Mouse (Mus musculus) limb, embryonic 11.5 days (tissue): ENCODE results near the gene Atrip. TPM values are rescaled to one million over a fixed set of nuclear protein-coding genes. Genes with fewer than 3 reads are reported as not detected.

Experiments
- ATAC-seq: fragments of 200-750 bp; cut with Nextera tagmentation; 2 replicates; pipeline ENCODE4 v1.8.0; 2017; ENCODE audit warnings: low read depth; ENCODE audit not compliant: insufficient number of reproducible peaks, low FRiP score, low TSS enrichment
- DNase-seq: peaks from one replicate; pipeline ENCODE4 v3.0.0-alpha.2; 2015; ENCODE audit warnings: low spot score
- H3K27ac ChIP-seq: fragments of 300-500 bp; sonication (generic); replicated peaks from 2 replicates; pipeline ENCODE4 v1.5.1; 2014; ENCODE audit warnings: low read depth, mild to moderate bottlenecking, low read length
- H3K27me3 ChIP-seq: fragments of 300-500 bp; sonication (generic); 2 replicates; pipeline ENCODE4 v1.6.1; 2014; ENCODE audit warnings: mild to moderate bottlenecking, low read length, mixed read lengths; ENCODE audit not compliant: control insufficient read depth, insufficient read depth
- H3K36me3 ChIP-seq: fragments of 300-500 bp; sonication (generic); 2 replicates; pipeline ENCODE4 v1.6.1; 2014; ENCODE audit warnings: mild to moderate bottlenecking, low read length, moderate library complexity, mixed read lengths; ENCODE audit not compliant: control insufficient read depth, insufficient read depth
- H3K4me1 ChIP-seq: fragments of 300-500 bp; sonication (generic); 2 replicates; pipeline ENCODE4 v1.6.1; 2014; ENCODE audit warnings: low read length, mixed read lengths; ENCODE audit not compliant: control insufficient read depth, insufficient read depth
- H3K4me2 ChIP-seq: fragments of 300-500 bp; sonication (generic); 2 replicates; pipeline ENCODE4 v1.6.1; 2014; ENCODE audit warnings: low read depth, mild to moderate bottlenecking, moderate library complexity; ENCODE audit not compliant: severe bottlenecking
- H3K4me3 ChIP-seq: fragments of 300-500 bp; sonication (generic); 2 replicates; pipeline ENCODE4 v1.5.1; 2014; ENCODE audit warnings: low read depth, low read length
- H3K9ac ChIP-seq: fragments of 300-500 bp; sonication (generic); 2 replicates; pipeline ENCODE4 v1.6.1; 2014; ENCODE audit warnings: mild to moderate bottlenecking, low read length
- H3K9me3 ChIP-seq: fragments of 300-500 bp; sonication (generic); 2 replicates; pipeline ENCODE4 v1.6.1; 2016; ENCODE audit warnings: low read length; ENCODE audit not compliant: control insufficient read depth
- WGBS: fragments of 180-500 bp; shearing (Covaris S2); extraction: QIAGEN DNeasy Blood & Tissue Kit; methylation state at CpG from one replicate; pipeline ENCODE4 v1.1.7; 2014; 5-methylcytosine and 5-hydroxymethylcytosine counted together
- polyA plus RNA-seq: library from polyadenylated mRNA; unstranded; fragments of >200 nt; fragmentation: Nextera tagmentation; extraction: Ambion mirVana; gene quantifications from 2 replicates; pipeline ENCODE4 v1.2.1, GENCODE M21; 2014

Atrip gene
- polyA plus RNA-seq, 1 experiment from 2014 or later, result 28.4 TPM

- Histone ChIP-seq H3K9me3 (no peaks in the 10 kb centered on the region), H3K4me3 (no peak overlapping the region), H3K27ac (no peak overlapping the region), H3K4me2 (no peak overlapping the region), H3K4me1 (no peaks in the 10 kb centered on the region), H3K27me3 (no peaks in the 10 kb centered on the region), H3K9ac (no peak overlapping the region), H3K36me3 (no peaks in the 10 kb centered on the region)
- DNase-seq (no peak), ATAC-seq (no peak)
- 79% methylated on average over 8 of the region's 8 CpGs for WGBS
Observed at GRCm38 (mm10) chr9:109031686-109032085, 42.2 kb downstream of the Atrip start.

GRCm38 (mm10) chr9:109031001-109031400, 42.9 kb downstream of the Atrip start:
- Histone ChIP-seq H3K27me3 (no peaks in the 10 kb centered on the region), H3K9me3 (no peaks in the 10 kb centered on the region), H3K4me2 (no peak overlapping the region), H3K27ac (no peak overlapping the region), H3K9ac (no peak overlapping the region), H3K4me1 (no peaks in the 10 kb centered on the region), H3K36me3 (no peaks in the 10 kb centered on the region), H3K4me3 (no peak overlapping the region)
- ATAC-seq, result no peak
- no peak for DNase-seq
- WGBS, result 87% methylated on average over 7 of the region's 7 CpGs

GRCm38 (mm10) chr9:109030312-109030711, 43.6 kb downstream of the Atrip start:
- H3K27ac ChIP-seq, result no peak overlapping the region
- no peaks in the 10 kb centered on the region for H3K27me3 ChIP-seq
- no peak for DNase-seq
- no peaks in the 10 kb centered on the region for H3K36me3 ChIP-seq
- H3K4me2 ChIP-seq, result no peak overlapping the region
- H3K4me1 ChIP-seq, result no peaks in the 10 kb centered on the region
- no peak for ATAC-seq
- H3K4me3 ChIP-seq, result no peak overlapping the region
- no peaks in the 10 kb centered on the region for H3K9me3 ChIP-seq
- WGBS, result 75% methylated on average over 3 of the region's 3 CpGs
- H3K9ac ChIP-seq, result no peak overlapping the region

GRCm38 (mm10) chr9:109028919-109029318, 45.0 kb downstream of the Atrip start:
- no peak for DNase-seq
- H3K36me3 ChIP-seq, result no peaks in the 10 kb centered on the region
- WGBS, result 79% methylated on average over 5 of the region's 5 CpGs
- no peaks in the 10 kb centered on the region for H3K4me1 ChIP-seq
- H3K9ac ChIP-seq, result no peak overlapping the region
- no peak for ATAC-seq
- H3K4me2 ChIP-seq, result no peak overlapping the region
- no peaks in the 10 kb centered on the region for H3K9me3 ChIP-seq
- H3K27me3 ChIP-seq, result no peaks in the 10 kb centered on the region
- H3K4me3 ChIP-seq, result no peak overlapping the region
- no peak overlapping the region for H3K27ac ChIP-seq

GRCm38 (mm10) chr9:109028421-109028820, 45.5 kb downstream of the Atrip start:
- 79% methylated on average over 3 of the region's 3 CpGs for WGBS
- no peaks in the 10 kb centered on the region for H3K27me3 ChIP-seq

GRCm38 (mm10) chr9:109027521-109027920, 46.4 kb downstream of the Atrip start:
- DNase-seq (no peak), ATAC-seq (no peak)
- Histone ChIP-seq H3K9ac (no peak overlapping the region), H3K27ac (no peak overlapping the region), H3K9me3 (no peaks in the 10 kb centered on the region), H3K4me3 (no peak overlapping the region), H3K36me3 (no peaks in the 10 kb centered on the region), H3K4me2 (no peak overlapping the region), H3K27me3 (no peaks in the 10 kb centered on the region), H3K4me1 (no peaks in the 10 kb centered on the region)
- WGBS, result 86% methylated on average over 8 of the region's 8 CpGs

More at GRCm38 (mm10) chr9:109028421-109028820, 45.5 kb downstream of the Atrip start:
- H3K9me3 ChIP-seq, result no peaks in the 10 kb centered on the region
- H3K4me3 ChIP-seq, result no peak overlapping the region
- DNase-seq, result no peak
- H3K4me2 ChIP-seq, result no peak overlapping the region
- no peaks in the 10 kb centered on the region for H3K4me1 ChIP-seq
- ATAC-seq, result no peak
- no peaks in the 10 kb centered on the region for H3K36me3 ChIP-seq
- H3K27ac ChIP-seq, result no peak overlapping the region
- no peak overlapping the region for H3K9ac ChIP-seq

GRCm38 (mm10) chr9:109022866-109023685, 50.8 kb downstream of the Atrip start:
- 91% methylated on average over 17 of the region's 17 CpGs for WGBS
- no peak overlapping the region for H3K27ac ChIP-seq
- H3K4me3 ChIP-seq, result no peak overlapping the region
- no peak for ATAC-seq
- no peak overlapping the region for H3K9ac ChIP-seq
- H3K4me1 ChIP-seq, result no peaks in the 10 kb centered on the region
- H3K9me3 ChIP-seq, result no peaks in the 10 kb centered on the region
- no peaks in the 10 kb centered on the region for H3K36me3 ChIP-seq
- H3K4me2 ChIP-seq, result no peak overlapping the region
- no peak for DNase-seq
- no peaks in the 10 kb centered on the region for H3K27me3 ChIP-seq

GRCm38 (mm10) chr9:109021428-109021827, 52.5 kb downstream of the Atrip start:
- ATAC-seq (no peak), DNase-seq (no peak)
- Histone ChIP-seq H3K36me3 (no peaks in the 10 kb centered on the region), H3K27ac (no peak overlapping the region), H3K9me3 (no peaks in the 10 kb centered on the region), H3K4me2 (no peak overlapping the region), H3K27me3 (no peaks in the 10 kb centered on the region), H3K9ac (no peak overlapping the region), H3K4me3 (no peak overlapping the region), H3K4me1 (no peaks in the 10 kb centered on the region)
- WGBS, result 82% methylated on average over 4 of the region's 4 CpGs
